Mouse (Mus musculus): ENCODE results near the gene Fam229b. TPM values are rescaled to one million over a fixed set of nuclear protein-coding genes. Genes with fewer than 3 reads are reported as not detected.

The Fam229b gene
- 1,082 and 1,286 TPM in 2 replicates for polyA plus RNA-seq (2012; rRNA removed)

- Histone ChIP-seq H3K36me3 (ENCODE audit: control insufficient read depth, insufficient read depth, low read length) (no peaks in the 10 kb centered on the region; the same call in 1 of the 2 replicates), H3K4me3 (ENCODE audit: control insufficient read depth, low read depth, low read length) (peak within 1 kb of the TSS; percentile 100), H3K4me1 (ENCODE audit: control insufficient read depth, insufficient read depth, low read length) (peaks cover 2% of the 10 kb centered on the region; the same call in 1 of the 2 replicates), H3K27ac (ENCODE audit: control insufficient read depth, insufficient read depth, low read depth, low read length) (peak within 1 kb of the TSS; percentile 96), H3K27me3 (ENCODE audit: control insufficient read depth, insufficient read depth, low read length) (no peaks in the 10 kb centered on the region)
- TF ChIP-seq CTCF (IDR thresholded peaks at IDR 0.05; ENCODE audit: control insufficient read depth, insufficient read depth, insufficient replicate concordance, low read depth, low read length) = no peak
- peak; percentile 94 for TF ChIP-seq POLR2A (IDR thresholded peaks at IDR 0.05; ENCODE audit: control insufficient read depth, low read depth, low read length)
Measured at GRCm38 (mm10) chr10:39133462-39134310, at the start of gene Fam229b, which contains the start of gene Tube1. Fam229b (minus strand) TSS chr10:39133914. Tube1 (plus strand) TSS chr10:39133976.

- TF ChIP-seq CTCF (IDR thresholded peaks at IDR 0.05; ENCODE audit: control insufficient read depth, insufficient read depth, insufficient replicate concordance, low read depth, low read length) = no peak
- TF ChIP-seq POLR2A (IDR thresholded peaks at IDR 0.05; ENCODE audit: control insufficient read depth, low read depth, low read length) = no peak
- Histone ChIP-seq H3K27me3 (ENCODE audit: control insufficient read depth, insufficient read depth, low read length) (no peaks in the 10 kb centered on the region), H3K4me1 (ENCODE audit: control insufficient read depth, insufficient read depth, low read length) (no peaks in the 10 kb centered on the region; the same call in 1 of the 2 replicates), H3K36me3 (ENCODE audit: control insufficient read depth, insufficient read depth, low read length) (no peaks in the 10 kb centered on the region), H3K4me3 (ENCODE audit: control insufficient read depth, low read depth, low read length) (no peak overlapping the region), H3K27ac (ENCODE audit: control insufficient read depth, insufficient read depth, low read depth, low read length) (no peak overlapping the region)
Measured at GRCm38 (mm10) chr10:39176981-39177380, 43.3 kb upstream of the Fam229b start.

- no peaks in the 10 kb centered on the region for H3K36me3 ChIP-seq (ENCODE audit: control insufficient read depth, insufficient read depth, low read length)
- H3K4me3 ChIP-seq (ENCODE audit: control insufficient read depth, low read depth, low read length) = no peak overlapping the region
- no peaks in the 10 kb centered on the region; the same call in none of the 2 replicates for H3K4me1 ChIP-seq (ENCODE audit: control insufficient read depth, insufficient read depth, low read length)
- no peak overlapping the region for H3K27ac ChIP-seq (ENCODE audit: control insufficient read depth, insufficient read depth, low read depth, low read length)
- H3K27me3 ChIP-seq (ENCODE audit: control insufficient read depth, insufficient read depth, low read length) = no peaks in the 10 kb centered on the region
- no peak for TF ChIP-seq CTCF (IDR thresholded peaks at IDR 0.05; ENCODE audit: control insufficient read depth, insufficient read depth, insufficient replicate concordance, low read depth, low read length)
- no peak for TF ChIP-seq POLR2A (IDR thresholded peaks at IDR 0.05; ENCODE audit: control insufficient read depth, low read depth, low read length)
Measured at GRCm38 (mm10) chr10:39173077-39173476, 39.4 kb upstream of the Fam229b start.

GRCm38 (mm10) chr10:39172540-39172931 is 38.8 kb upstream of the Fam229b start:
- H3K27ac ChIP-seq (ENCODE audit: control insufficient read depth, insufficient read depth, low read depth, low read length) = no peak overlapping the region

GRCm38 (mm10) chr10:39171603-39172539 is 38.2 kb upstream of the Fam229b start:
- H3K4me3 ChIP-seq (ENCODE audit: control insufficient read depth, low read depth, low read length) = peak overlapping the region; percentile 75
- H3K36me3 ChIP-seq (ENCODE audit: control insufficient read depth, insufficient read depth, low read length) = no peaks in the 10 kb centered on the region
- 0 out of 2 replicates have a peak overlapping the region, but pooled peaks have one; percentile 18 for H3K27ac ChIP-seq (ENCODE audit: control insufficient read depth, insufficient read depth, low read depth, low read length)
- H3K27me3 ChIP-seq (ENCODE audit: control insufficient read depth, insufficient read depth, low read length) = no peaks in the 10 kb centered on the region
- no peaks in the 10 kb centered on the region; the same call in none of the 2 replicates for H3K4me1 ChIP-seq (ENCODE audit: control insufficient read depth, insufficient read depth, low read length)
- TF ChIP-seq POLR2A (IDR thresholded peaks at IDR 0.05; ENCODE audit: control insufficient read depth, low read depth, low read length) (no peak), CTCF (IDR thresholded peaks at IDR 0.05; ENCODE audit: control insufficient read depth, insufficient read depth, insufficient replicate concordance, low read depth, low read length) (peak; percentile 54; the same call in 1 of the 2 replicates)

More at GRCm38 (mm10) chr10:39172540-39172931, 38.8 kb upstream of the Fam229b start:
- TF ChIP-seq POLR2A (IDR thresholded peaks at IDR 0.05; ENCODE audit: control insufficient read depth, low read depth, low read length) = no peak
- TF ChIP-seq CTCF (IDR thresholded peaks at IDR 0.05; ENCODE audit: control insufficient read depth, insufficient read depth, insufficient replicate concordance, low read depth, low read length) = no peak
- Histone ChIP-seq H3K36me3 (ENCODE audit: control insufficient read depth, insufficient read depth, low read length) (no peaks in the 10 kb centered on the region), H3K27me3 (ENCODE audit: control insufficient read depth, insufficient read depth, low read length) (no peaks in the 10 kb centered on the region), H3K4me1 (ENCODE audit: control insufficient read depth, insufficient read depth, low read length) (no peaks in the 10 kb centered on the region; the same call in none of the 2 replicates), H3K4me3 (ENCODE audit: control insufficient read depth, low read depth, low read length) (no peak overlapping the region)

GRCm38 (mm10) chr10:39171134-39171533 is 37.4 kb upstream of the Fam229b start:
- TF ChIP-seq POLR2A (IDR thresholded peaks at IDR 0.05; ENCODE audit: control insufficient read depth, low read depth, low read length) (no peak), CTCF (IDR thresholded peaks at IDR 0.05; ENCODE audit: control insufficient read depth, insufficient read depth, insufficient replicate concordance, low read depth, low read length) (peak; percentile 95)
- 0 out of 2 replicates have a peak overlapping the region, but pooled peaks have one; percentile 18 for H3K27ac ChIP-seq (ENCODE audit: control insufficient read depth, insufficient read depth, low read depth, low read length)
- H3K4me3 ChIP-seq (ENCODE audit: control insufficient read depth, low read depth, low read length) = peak overlapping the region; percentile 75
- no peaks in the 10 kb centered on the region for H3K27me3 ChIP-seq (ENCODE audit: control insufficient read depth, insufficient read depth, low read length)
- no peaks in the 10 kb centered on the region for H3K36me3 ChIP-seq (ENCODE audit: control insufficient read depth, insufficient read depth, low read length)
- H3K4me1 ChIP-seq (ENCODE audit: control insufficient read depth, insufficient read depth, low read length) = no peaks in the 10 kb centered on the region; the same call in none of the 2 replicates

Data from testis, adult 2 months (tissue).